Mouse (Mus musculus) gonadal fat pad, adult 2 months (tissue): Measurements from ENCODE around the gene Pogz. TPM values are rescaled to one million over a fixed set of nuclear protein-coding genes. Genes with fewer than 3 reads are reported as not detected.
"Not testable (repeated sequence)": the region's sequence is repeated elsewhere in the genome, so short reads cannot be mapped to it uniquely, and the experiment has no call there.

Experiments
- DNase-seq: peaks from one replicate; pipeline ENCODE4 v3.0.0-alpha.2; 2012; ENCODE audit warnings: low read depth
- polyA plus RNA-seq: library from polyadenylated mRNA; depleted of rRNA; stranded (reverse); fragments of >200 nt; gene quantifications from 2 replicates; pipeline ENCODE4 v1.2.3, GENCODE M21; 2012

Gene Pogz
- polyA plus RNA-seq, 1 experiment = 16.2 TPM

DNA sequence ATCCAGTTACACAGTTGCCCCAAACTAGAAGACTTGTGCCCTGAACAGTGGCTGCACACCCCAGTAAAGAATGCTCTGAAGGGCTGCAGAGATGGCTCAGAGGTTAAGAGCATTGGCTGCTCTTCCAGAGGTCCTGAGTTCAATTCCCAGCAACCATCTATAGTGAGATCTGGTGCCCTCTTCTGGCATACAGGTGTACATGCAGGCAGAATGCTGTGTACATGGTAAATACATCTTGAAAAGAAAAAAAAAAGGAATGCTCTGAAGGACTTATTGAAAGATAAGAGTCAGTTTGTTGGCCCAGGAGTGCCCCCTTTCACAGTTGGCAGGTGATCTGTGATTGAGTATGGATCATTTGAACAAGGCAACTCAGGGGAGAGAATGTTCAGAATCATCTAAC lies 4.0 kb upstream of the Pogz start:
- no peak for DNase-seq

DNA sequence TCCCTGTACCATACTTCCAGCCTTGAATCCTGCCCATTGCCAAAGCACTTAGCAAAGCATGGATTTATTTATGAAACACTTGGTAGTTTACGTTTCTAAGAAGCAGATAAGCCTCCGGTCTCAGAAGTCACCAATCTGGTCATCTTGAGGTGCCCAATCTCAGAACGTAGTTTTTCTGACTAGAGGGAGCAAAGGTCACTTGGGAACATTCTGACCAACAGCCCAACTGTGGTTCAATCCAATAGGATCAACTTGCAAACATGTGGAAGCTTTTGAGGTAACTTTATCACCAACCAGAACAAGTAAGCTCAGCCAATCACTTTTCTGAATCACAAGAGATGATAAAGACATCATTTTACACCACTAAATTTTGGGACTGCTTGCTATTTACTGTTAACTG lies 2.0 kb upstream of the Pogz start:
- DNase-seq = no peak

DNA sequence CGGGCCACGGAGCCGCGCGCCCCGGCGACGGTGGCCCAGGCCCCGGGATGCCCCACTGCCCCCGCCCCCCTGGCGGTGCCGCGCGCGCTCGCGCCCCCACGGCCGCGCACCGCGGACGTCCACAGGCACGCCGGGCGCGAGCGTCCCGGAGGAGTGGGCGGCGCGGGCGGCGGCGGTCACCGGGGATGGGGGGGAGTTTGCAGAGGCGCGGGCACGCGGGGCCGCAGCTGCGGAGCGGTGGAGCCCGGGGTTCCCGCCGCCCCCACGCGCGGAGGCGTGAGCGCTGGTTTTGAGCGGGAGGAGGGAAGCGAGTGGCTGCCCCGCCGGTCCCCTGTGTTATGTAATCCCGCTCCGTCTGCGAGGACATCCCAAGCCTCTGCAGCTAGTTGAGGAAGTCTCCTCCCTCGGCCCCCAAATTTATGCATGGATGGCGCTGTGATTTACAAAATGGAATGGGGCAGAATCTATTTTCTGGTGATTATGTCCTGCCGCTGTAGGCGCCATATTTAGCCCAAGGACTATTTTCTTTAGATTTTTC lies 661 bp downstream of the Pogz start:
- DNase-seq = no peak

DNA sequence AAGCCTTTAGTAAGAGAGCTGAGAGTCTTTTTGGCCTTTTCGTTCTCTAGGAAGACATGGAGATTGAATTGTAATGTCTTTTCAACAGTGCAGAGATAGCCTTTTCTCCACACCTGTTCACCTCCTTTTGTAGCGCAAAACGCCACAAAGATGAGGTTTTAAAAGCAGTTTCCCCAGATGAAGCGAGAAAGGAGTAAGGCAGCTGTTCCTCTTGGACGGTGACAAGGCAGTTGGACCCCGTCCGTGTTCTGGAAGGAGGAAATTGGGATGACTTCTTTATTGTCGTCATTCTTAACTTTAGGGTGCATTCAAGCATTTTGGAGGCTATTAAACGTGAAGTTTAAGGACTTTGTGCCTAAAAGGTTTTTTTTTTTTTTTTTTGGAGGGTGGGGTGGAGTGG lies 1.3 kb downstream of the Pogz start:
- DNase-seq = no peak

DNA sequence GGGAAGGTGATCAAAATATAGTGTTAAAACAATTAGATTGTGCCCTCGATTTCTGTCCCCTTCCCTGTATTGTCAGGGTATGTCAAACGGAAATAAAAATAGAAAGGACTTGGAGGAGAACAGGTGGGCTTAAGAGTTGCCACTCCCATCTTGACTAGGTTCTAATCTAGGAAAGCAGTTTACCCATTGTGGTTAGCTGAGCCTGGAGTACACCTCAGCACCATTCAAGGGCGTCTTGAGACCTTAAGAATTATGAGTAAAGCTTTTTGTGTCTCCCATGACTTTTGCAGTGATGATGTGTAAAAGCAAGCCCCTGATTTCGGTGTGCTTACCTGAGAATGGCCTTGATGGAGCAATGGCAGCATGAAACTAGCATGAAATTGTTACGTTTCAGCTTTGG lies 1.7 kb downstream of the Pogz start:
- no peak for DNase-seq

DNA sequence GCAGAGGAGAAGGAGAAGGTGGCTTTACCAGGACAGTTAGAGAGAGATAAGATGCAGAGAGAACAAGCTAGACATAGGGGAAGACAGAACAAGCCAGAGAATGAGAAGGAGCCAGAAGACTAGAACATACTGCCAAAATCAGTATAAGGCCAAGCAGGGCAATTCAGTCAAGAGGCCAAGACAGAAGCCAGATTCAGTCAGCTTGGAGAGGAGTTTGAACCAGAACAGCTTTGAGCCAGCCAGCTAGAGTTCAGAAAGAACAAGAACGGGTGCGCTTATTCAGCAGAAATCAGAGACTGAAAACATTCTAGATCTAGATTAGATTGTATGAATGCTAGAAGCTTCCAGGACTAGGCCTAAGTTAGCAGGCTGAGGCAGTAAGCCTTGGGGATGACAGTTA lies 10.0 kb downstream of the Pogz start:
- no peak for DNase-seq

DNA sequence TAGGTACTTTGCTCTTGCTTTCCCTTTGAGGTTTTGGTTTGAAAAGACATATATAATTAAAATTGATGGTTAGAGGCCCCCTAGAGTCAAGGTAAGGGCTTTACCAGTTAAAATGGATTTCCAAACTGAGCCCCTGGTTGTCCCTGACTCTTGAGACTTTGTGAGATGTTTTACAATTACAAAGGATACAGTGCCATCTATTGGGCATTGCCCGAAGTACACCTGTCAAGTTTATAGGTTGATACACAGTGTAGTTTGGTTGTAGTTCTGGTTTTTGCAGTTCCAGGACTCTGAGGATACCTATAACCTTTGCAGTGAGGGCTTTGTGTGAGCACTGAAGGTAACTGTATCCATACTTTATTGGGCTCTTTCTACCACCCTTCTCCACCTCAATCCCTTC lies 12.0 kb downstream of the Pogz start:
- DNase-seq = no peak

DNA sequence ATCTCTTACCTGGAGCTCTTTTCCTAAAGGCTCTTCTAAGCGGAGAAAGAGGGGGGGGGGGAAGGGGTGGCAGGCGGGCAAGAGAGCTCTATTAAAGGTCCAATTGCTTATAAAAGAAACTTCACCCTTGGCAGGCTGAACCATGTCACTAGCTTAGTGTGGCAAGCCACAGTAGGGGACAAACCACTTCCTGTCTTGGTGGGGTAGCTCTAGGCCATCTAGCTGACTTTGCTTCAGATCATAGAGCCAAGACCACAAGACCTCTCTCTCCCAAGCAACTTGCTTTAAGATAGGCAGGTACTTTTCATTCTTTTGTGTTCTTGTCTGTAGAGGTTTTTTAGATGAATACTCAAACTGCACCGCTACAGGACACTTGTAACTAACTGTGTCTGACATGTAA lies 14.4 kb downstream of the Pogz start:
- no peak for DNase-seq

DNA sequence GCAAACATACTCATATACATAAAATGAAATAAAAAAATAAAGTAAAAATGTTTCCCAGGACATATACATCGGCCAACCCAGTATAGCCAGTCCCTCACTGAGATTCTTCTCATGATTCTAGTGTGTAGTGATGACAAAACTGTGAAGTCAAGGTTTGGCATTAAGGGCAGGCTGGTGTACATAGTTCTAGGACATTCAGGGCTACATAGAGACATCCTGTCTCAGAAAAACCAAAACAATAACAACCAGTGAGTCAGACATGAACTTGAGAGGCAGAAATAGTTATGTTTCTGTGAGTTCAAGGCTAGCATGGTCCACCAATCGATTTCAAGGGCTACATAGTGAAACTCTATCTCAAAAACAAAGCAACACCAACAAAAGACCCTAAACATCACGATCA lies 14.8 kb downstream of the Pogz start:
- no peak for DNase-seq

DNA sequence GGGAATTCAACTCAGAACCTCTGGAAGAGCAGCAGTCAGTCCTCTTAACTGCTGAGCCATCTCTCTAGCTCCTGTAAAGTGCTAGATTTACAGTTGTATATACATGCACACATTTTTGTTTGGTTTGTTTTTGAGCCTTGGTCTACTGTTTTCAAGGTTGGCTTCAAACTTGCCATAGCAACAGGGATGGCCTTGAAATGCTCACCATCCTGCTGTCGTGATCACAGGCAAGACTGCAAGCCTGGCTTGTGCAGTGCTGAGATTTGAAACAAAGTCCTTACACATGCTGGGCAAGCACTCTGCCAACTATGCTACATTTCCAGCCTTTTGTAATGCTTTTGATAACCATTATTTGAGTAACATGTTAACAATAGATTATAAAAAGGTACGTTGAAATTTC lies 22.1 kb downstream of the Pogz start:
- no peak for DNase-seq

DNA sequence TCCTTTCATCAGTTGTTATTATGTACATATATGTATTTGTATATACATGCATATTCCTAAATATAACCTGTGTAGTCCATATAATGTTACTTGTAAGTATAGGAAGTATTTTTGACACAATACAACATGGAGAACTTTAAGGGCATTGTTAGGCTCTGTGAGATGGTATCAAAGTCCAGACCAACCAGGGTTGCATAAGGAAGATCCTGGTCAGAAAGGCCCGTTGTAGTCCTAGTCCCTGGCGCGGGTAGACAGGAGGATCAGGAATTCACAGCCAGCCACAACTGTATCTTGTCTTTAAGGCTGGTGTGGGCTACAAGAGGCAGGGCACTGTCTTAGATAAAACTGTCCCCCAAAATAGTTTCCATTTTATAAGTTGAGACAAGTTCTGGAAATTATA lies 31.6 kb downstream of the Pogz start:
- no peak for DNase-seq

DNA sequence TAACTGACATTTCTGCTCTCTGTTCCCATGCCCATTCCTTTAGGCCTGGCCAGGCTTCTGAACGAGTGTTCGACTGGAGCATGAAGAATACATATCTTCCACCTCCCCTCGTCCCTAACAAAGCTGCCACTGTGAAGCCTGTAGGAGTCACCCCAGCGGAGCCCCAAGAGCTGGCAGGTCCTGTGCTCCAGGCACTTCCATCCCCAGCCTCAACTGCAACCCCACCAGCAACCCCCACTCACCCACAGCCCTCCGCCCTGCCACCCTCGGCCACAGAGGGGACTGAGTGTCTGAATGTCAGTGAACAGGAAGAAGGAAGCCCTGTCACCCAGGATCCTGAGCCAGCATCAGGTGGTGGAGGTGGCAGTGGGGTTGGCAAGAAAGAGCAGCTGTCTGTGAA lies 41.3 kb downstream of the Pogz start:
- no peak for DNase-seq

DNA sequence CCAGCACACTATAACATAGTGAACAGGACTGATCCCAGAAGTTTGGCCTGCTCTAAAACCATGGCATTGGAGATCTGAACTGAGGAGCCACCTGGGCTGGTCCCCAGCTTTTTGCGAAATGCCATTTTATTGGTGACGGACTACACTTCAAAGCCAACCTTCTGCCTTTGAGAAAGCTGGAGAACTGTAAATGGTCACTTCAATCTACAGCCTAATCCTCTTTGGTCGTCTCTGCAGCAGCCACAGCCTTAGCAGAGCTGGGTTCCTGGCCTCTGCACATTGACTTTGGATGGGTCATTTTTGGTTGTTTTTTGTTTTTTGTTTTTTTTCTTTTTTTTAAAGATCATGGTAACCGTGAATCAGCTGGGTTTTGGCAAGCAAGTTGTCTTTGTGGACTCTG lies 44.5 kb downstream of the Pogz start:
- no peak for DNase-seq

DNA sequence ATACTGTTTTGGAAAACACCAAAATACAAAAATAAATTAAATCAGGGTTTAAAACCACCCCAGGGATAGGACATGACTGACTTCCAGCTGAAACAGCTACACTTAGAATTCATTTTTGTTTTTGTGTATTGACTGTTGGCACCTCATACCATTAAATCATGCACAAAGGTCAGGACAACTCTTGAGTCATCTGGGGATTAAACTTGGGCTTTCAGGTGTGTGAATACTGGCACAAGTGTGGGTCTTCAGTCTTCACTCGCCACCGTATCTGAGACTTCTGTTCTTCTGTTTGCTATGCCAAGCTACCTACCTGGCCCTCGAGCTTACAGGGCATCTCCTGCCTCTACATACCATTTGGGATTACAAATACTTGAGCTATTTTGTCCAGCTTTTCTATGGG lies 45.2 kb downstream of the Pogz start:
- no peak for DNase-seq

DNA sequence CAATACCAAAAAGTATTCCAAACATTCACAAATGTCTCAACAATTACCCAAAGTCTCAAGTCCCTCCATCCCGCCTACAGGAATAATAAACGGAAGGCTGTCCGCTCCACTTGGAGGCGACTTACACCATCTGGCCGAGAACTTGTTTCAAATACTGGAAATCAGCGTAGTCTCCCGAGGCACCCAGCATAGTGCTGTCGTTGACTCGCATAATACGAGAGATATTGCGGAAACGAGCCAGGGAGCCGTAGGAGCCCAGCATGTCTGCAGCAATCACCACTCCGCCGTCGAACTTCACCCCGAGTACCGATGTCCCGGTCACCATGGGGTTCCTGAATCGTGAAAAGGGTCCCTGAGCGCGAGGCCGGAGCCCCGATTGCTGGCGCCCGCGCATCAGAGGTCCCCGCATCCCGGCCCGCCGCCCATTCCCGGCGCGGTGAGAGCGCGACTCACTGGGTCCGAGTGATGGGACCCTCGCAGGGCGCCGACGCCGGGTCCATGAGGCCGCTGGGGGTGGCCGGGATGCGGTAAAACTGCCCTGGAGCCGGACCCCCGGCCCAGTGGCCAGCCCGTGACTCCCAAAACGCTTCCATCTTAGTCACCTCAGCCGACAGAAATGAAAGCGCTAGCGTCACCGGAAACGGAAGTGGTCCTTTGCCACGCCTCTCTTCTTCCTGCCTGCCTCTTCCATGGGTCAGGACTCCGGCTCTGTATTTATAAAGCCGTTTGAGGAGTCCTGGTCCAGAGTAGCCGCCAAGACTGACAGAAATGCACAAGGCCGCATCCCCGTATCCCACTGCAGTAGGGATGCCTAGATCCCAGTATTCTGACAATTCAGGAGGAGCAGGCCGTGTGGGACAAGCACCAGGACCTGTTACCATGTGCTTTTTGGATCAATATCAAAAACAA lies 49.2 kb downstream of the Pogz start, which contains the start of gene Psmb4:
Psmb4 (minus strand) TSS at position 646 of the 909 bp plus-strand sequence.
- peak; percentile 62 for DNase-seq

DNA sequence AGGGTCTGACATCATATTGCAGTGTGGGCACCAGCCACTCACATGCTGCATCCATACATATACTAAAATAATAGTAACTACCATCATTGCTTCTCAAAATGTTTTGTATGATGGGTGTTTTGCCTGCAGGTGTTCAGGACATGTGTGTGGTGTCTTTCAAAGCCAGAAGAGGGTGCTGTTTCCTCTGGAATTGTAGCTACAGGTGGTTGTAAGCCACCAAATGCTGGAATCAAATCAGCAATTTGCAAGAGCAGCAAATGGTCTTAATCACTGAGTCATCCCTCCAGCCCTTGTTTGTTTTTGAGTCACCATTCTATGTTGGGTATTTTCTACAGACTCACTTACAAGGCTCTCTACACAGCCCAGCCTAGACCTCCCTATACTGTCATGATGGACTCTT lies 51.2 kb downstream of the Pogz start:
- DNase-seq = no peak

DNA sequence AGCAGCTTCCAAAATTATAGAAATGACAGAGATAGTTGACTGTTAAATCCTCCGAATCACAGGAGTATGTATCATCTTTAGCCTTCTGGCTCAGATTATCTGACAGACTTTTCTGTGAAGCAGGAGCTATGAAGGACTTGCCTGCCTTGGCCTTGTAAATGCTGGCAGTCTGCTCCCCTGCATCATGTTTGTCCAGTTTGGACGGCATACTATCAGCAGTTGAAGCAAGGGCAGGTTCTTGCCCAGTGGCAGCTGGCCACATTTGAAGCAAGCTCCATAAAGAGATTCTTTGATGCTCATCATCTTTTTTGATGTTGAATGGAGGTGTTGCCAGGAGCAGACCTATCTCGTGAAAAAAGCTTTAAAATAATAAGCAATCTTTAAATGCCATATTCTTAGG lies 56.7 kb downstream of the Pogz start:
- no peak for DNase-seq

DNA sequence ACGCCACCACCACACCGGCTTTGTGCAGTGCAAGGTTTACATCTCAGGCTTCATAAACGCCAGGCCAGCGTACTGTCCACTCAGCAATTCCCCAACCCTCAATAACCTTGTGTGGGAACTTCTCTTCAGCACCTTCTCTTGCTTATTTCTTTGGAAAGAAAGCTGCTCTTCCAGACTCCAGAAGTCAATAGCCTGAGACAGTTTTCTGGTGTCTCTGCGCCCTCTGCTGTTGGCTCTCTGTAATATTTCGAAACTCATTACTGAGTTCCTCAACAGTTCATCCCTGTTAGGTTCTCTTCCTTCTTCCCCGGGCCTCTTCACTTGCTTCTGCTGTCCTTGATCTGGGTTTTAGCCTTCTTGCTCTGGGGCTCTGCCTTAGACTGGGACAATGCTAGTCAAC lies 65.4 kb downstream of the Pogz start:
- no peak for DNase-seq

DNA sequence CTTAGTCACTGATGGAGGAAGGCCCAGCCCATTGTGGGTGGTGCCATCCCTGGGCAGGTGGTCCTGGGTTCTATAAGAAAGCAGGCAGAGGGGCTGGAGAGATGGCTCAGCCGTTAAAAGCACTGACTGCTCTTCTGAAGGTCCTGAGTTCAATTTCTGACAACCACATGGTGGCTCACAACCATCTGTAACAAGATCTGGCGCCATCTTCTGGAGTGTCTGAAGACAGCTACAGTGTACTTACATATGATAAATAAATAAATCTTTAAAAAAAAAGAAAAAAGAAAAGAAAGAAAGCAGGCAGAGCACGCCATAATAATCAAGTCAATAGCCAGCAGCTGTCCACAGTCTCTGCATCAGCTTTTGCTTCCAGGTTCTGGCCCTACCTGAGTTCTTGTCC lies 67.4 kb downstream of the Pogz start:
- DNase-seq = not testable (repeated sequence)

DNA sequence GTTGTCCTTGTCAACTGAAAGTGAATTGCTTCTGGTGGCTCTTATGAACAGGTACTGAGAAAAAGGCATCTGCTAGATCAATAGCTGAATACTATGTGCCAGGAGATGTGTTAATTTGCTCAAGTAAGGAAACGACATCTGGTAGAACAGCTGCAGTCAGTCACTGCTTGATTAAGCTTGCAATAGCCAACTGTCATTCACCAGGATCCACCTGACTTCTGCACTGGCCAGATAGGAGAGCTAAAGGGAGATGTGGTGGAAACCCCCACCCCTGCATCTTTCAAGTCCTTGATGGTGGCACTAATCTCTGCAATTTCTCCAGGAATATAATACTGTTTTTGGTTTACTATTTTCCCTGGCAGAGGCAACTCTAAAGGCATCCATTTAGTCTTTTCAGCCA lies 69.1 kb downstream of the Pogz start:
- DNase-seq = no peak

DNA sequence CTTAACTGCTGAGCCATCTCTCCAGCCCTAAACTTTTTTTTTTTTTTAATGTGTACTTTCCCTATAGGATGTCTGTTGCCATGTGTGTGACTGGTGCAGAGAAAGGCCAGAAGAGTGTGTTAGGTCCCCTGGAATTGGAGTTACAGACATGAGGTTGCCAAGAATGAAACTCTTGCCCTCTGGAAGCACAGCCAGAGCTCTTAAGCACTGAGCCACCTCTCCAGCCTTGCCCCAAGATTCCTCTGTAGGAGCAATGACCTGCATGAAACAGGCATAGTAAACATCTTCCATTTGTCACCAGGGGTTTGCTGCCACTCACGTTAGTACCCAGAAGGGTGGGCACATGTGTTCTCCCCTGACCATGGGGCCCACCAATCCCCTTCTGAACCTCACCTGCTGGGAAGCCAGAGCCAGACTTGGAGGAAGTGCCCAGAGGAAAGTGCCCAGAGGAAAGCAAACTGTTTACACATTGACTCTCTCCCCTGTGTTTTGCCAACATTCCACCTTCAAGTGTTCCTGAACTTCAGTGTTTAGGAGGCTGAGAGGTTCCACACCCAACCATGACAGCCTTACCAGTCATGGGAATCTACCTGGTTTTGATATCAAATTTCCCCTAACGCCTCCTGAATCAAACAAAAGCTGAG lies 73.8 kb downstream of the Pogz start:
- no peak for DNase-seq

DNA sequence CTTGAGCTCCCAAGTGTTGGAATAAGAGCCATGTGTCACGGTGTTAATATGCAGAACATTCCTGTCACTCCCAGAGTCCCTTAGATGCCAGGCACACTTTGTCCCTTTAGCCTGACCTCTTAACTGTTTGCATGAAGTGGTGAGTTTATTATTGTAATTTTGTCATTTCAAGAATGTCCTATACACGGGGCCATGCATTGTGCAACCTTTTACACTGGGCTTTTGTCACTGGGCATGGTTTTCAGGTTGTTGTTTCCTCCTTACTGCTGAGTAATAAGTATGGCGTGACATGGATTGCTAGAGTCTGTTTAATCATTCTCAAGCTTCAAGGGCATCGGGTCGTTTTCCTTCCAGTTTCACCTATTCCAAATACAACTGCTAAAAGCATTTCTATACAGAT lies 76.4 kb downstream of the Pogz start:
- DNase-seq = no peak
